Mouse (Mus musculus): Measurements from ENCODE around the gene C1qtnf5. TPM values are rescaled to one million over a fixed set of nuclear protein-coding genes. Genes with fewer than 3 reads are reported as not detected.

The C1qtnf5 gene
- polyA plus RNA-seq, 1 experiment, result 30.5 TPM

DNA sequence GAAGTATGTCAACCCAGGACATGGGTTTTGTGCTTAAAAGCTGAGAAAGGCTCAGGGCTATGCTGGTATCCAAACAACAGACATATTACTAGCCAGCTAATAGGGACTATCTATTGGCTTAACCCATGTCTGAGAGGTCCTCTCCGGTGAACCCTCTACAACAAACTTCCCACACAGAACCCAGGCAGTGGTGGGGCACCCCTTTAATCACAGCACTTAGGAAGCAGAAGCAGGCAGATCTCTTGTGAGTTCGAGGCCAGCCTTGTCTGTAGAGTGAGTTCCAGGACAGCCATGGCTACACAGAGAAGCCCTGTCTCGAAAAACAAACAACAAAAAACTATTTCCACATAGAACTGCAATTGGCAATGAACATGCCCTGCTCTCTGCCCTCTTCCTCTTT is 19.7 kb downstream of the C1qtnf5 start:
- no peak for TF ChIP-seq CTCF (IDR thresholded peaks at IDR 0.05; ENCODE audit: extremely low read depth, insufficient read depth, low read length)
- no peak for TF ChIP-seq POLR2A (IDR thresholded peaks at IDR 0.05; ENCODE audit: extremely low read depth, insufficient read depth, low read length)

DNA sequence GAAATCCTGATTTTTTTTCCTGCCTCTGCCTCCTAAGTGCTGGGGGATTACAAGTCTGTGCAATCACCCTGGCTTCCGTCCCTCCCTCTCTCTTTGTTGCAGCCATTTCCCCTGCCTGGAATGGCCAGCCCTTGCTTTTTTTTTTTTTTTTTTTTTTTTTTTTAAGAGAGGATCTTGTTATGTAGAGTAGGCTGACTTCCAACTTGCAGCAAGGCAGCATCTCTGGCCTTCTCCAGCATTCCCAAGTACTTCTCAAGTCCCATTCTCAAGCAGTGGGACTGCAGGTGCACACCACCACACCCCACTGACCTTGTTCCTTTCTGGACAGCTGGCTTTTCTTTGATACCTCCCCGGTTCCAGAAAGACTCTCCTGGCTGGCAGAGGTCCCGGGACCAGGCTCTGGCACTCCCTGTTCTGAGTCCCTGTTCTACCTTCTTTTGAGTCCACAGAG is 20.3 kb downstream of the C1qtnf5 start:
- TF ChIP-seq CTCF (IDR thresholded peaks at IDR 0.05; ENCODE audit: extremely low read depth, insufficient read depth, low read length) (no peak), POLR2A (IDR thresholded peaks at IDR 0.05; ENCODE audit: extremely low read depth, insufficient read depth, low read length) (no peak)
- Histone ChIP-seq H3K27ac (ENCODE audit: insufficient read depth, low read length) (no peak overlapping the region), H3K4me3 (ENCODE audit: insufficient read depth, low read length) (no peak overlapping the region), H3K4me1 (ENCODE audit: control insufficient read depth, insufficient read depth, low read length) (peaks cover 3% of the 10 kb centered on the region; the same call in 1 of the 2 replicates)

More for the DNA sequence above, 19.7 kb downstream of the C1qtnf5 start:
- Histone ChIP-seq H3K4me1 (ENCODE audit: control insufficient read depth, insufficient read depth, low read length) (peaks cover 3% of the 10 kb centered on the region; the same call in 1 of the 2 replicates), H3K4me3 (ENCODE audit: insufficient read depth, low read length) (no peak overlapping the region), H3K27ac (ENCODE audit: insufficient read depth, low read length) (no peak overlapping the region)

DNA sequence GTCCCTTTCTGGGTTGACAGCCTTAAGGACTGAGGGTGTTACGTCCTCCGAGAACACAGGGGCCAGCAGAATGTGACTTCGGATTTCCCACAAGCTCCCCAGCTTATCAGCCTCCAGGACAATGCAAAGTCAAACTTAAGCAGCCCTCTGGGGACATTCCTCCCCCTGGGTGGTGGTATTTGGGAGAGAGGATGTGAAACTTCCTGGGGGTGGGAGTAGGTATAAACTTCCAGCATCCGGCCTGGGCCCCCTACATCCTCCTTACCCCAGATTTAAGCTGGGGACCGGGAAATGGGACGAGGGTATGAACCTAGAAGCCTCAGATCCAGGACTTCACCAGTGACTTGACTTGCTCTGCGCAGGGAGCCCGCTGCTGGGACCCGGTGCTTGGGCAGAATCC is 22.6 kb downstream of the C1qtnf5 start:
- TF ChIP-seq POLR2A (IDR thresholded peaks at IDR 0.05; ENCODE audit: extremely low read depth, insufficient read depth, low read length) (no peak), CTCF (IDR thresholded peaks at IDR 0.05; ENCODE audit: extremely low read depth, insufficient read depth, low read length) (no peak)
- H3K4me1 ChIP-seq (ENCODE audit: control insufficient read depth, insufficient read depth, low read length), result peaks cover 3% of the 10 kb centered on the region; the same call in 1 of the 2 replicates
- peak overlapping the region; percentile 17; the same call in 1 of the 2 replicates for H3K4me3 ChIP-seq (ENCODE audit: insufficient read depth, low read length)
- peak overlapping the region; percentile 63 for H3K27ac ChIP-seq (ENCODE audit: insufficient read depth, low read length)

DNA sequence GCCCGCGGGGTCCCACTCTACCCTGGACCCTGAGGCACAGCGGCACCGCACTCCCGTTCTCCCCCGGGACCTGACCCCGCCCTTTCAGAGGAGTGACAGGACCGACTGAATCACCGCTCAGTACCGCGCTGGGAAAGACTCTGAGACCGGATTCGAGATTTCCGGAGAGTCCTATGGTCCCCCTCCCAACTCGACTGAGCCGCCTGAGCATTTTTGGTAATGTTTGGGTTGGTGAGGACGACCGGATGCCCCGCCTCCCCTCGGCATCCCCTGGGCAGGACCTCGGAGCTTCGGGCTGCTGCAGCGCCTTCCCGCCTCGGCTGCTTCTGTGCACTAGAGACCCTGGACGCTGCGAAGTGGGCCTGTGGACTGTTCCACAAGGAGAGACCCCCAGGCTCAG is 23.0 kb downstream of the C1qtnf5 start:
- H3K4me3 ChIP-seq (ENCODE audit: insufficient read depth, low read length), result peak overlapping the region; percentile 17; the same call in 1 of the 2 replicates
- peaks cover 3% of the 10 kb centered on the region; the same call in 1 of the 2 replicates for H3K4me1 ChIP-seq (ENCODE audit: control insufficient read depth, insufficient read depth, low read length)
- no peak for TF ChIP-seq POLR2A (IDR thresholded peaks at IDR 0.05; ENCODE audit: extremely low read depth, insufficient read depth, low read length)
- no peak for TF ChIP-seq CTCF (IDR thresholded peaks at IDR 0.05; ENCODE audit: extremely low read depth, insufficient read depth, low read length)
- peak overlapping the region; percentile 82 for H3K27ac ChIP-seq (ENCODE audit: insufficient read depth, low read length)

DNA sequence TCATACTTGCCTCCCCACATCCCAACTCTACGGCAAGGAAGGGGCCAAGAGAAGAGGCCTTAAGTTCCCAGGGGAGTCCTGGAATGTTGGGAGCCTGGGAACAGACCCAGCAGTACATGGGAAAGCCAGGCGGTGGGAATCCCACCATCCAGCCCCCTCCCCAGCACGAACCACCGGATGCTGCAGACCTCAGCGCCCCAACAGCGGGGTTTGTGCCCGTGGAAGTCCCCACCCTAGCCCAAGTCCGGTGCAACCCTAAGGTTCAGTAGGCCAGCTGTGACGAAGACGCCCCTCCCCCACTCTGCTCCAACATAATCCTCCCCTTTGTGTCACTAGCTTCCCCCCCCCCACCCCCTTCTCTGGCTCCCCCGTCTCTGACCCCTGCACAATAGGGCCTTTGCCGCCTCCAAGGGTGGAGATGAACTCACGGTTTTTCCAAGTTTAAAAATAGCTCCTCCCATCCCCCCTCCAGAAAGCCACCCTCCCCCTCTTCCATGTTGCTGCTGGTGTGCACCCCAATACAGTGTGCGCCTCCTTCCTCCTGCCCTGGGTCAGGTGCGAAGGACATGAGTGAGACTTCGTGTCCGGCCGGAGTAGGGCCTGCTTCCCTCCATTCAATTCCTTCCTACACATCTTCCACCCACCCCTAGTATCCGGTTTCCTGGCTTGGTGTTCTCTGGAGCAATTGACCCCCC is 23.7 kb downstream of the C1qtnf5 start:
- peaks cover 3% of the 10 kb centered on the region; the same call in 1 of the 2 replicates for H3K4me1 ChIP-seq (ENCODE audit: control insufficient read depth, insufficient read depth, low read length)
- peak overlapping the region; percentile 17; the same call in 1 of the 2 replicates for H3K4me3 ChIP-seq (ENCODE audit: insufficient read depth, low read length)
- TF ChIP-seq CTCF (IDR thresholded peaks at IDR 0.05; ENCODE audit: extremely low read depth, insufficient read depth, low read length) (no peak), POLR2A (IDR thresholded peaks at IDR 0.05; ENCODE audit: extremely low read depth, insufficient read depth, low read length) (no peak)
- peak overlapping the region; percentile 82 for H3K27ac ChIP-seq (ENCODE audit: insufficient read depth, low read length)

DNA sequence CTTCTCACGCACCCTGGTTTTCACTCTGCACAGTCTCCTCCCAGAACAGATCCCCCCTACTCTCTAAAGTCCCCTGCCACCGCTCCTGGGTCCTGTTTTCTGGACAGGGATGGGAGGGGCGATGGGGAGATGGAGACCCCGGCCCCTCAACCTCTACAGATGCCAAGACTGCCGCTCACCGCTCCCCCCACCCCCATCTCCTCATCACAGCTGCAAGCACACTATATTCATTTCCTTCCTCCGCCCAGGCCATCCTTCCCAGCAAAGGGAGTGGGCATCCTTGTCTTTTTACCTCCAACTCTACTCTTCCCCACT is 24.2 kb downstream of the C1qtnf5 start:
- TF ChIP-seq CTCF (IDR thresholded peaks at IDR 0.05; ENCODE audit: extremely low read depth, insufficient read depth, low read length) (no peak), POLR2A (IDR thresholded peaks at IDR 0.05; ENCODE audit: extremely low read depth, insufficient read depth, low read length) (no peak)
- Histone ChIP-seq H3K27ac (ENCODE audit: insufficient read depth, low read length) (peak overlapping the region; percentile 57), H3K4me1 (ENCODE audit: control insufficient read depth, insufficient read depth, low read length) (peaks cover 2% of the 10 kb centered on the region; the same call in 1 of the 2 replicates), H3K4me3 (ENCODE audit: insufficient read depth, low read length) (no peak overlapping the region)

DNA sequence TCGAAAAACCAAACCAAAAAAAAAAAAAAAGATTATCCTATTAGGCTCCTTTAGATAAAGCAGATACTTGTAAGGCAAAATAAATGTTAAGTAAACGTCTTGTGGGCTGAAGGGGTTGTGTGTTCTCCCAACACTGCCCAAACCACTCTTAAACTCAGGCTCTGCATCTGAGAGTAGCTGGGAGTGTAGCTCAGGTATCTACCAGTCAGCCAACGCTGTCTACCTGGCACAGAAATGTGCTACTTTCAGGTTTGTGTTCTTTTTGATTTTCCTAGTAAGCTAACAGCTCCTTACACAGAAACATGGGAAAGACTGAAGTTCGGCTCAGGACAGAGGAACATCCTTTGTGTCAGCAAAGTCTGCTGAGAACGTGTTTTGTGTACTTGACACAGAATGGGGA is 25.2 kb downstream of the C1qtnf5 start:
- Histone ChIP-seq H3K27ac (ENCODE audit: insufficient read depth, low read length) (no peak overlapping the region), H3K4me1 (ENCODE audit: control insufficient read depth, insufficient read depth, low read length) (no peaks in the 10 kb centered on the region), H3K4me3 (ENCODE audit: insufficient read depth, low read length) (no peak overlapping the region)
- TF ChIP-seq CTCF (IDR thresholded peaks at IDR 0.05; ENCODE audit: extremely low read depth, insufficient read depth, low read length) (no peak), POLR2A (IDR thresholded peaks at IDR 0.05; ENCODE audit: extremely low read depth, insufficient read depth, low read length) (no peak)

DNA sequence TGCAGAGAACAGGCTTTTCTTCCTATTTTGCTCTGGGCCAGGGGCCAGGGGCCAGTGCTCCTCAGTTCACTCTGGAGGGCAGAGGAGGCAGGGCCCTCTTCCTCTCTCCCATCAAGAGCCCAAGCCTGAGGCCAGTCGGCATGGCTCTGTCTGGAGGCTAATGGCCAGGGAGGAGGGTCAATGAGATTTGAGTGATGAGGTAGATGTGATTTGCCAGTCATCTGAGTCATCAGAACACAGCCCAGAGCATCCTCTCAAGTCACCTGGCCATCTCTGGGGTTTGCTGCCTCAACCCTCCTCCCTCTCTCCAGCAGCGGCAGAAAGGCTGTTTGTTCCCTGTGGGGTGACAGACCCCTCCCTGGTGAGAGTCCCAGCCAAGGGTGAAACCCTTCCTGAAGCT is 26.2 kb downstream of the C1qtnf5 start:
- Histone ChIP-seq H3K4me3 (ENCODE audit: insufficient read depth, low read length) (no peak overlapping the region), H3K27ac (ENCODE audit: insufficient read depth, low read length) (peak overlapping the region; percentile 64; the same call in 1 of the 2 replicates), H3K4me1 (ENCODE audit: control insufficient read depth, insufficient read depth, low read length) (no peaks in the 10 kb centered on the region)
- TF ChIP-seq POLR2A (IDR thresholded peaks at IDR 0.05; ENCODE audit: extremely low read depth, insufficient read depth, low read length) (no peak), CTCF (IDR thresholded peaks at IDR 0.05; ENCODE audit: extremely low read depth, insufficient read depth, low read length) (no peak)

DNA sequence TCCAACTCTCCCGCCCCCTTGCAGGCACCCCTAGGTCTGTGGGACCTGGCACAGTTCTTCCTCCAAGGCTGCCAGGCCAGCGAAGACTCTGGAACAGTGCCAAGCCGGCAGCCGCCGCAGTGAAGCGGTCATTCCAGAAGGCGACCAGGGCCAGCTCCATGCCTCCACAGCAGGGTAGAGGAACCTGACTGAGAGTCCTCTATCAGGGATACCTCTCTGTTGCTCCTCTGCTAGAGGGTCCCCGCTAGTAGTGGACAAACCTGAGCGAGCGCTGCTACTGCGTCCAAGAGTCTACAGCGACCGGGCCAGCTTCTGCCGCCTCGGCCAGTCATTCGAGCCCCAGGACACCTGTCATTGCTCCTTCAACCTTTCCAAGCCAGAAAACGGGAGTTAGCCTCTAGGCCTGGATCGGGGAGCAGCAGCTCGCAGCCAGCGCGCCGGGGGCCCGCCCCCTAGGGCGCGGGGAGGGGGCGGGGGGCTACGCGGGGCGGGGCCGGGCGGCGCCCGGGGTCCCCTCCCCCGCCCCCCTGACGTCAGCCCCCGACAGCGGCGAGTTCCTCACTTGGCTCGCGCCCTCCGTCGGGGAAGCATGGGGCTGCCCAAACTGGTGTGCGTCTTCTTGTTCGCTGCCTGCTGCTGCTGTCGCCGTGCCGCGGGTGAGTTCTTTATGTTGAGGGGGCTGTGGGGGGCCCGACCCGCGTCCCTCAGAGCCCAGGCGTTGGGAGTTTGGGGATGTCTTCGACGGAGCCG is 27.2 kb downstream of the C1qtnf5 start, which contains the start of gene Mcam:
Mcam (plus strand) TSS at position 369 of the 750 bp plus-strand sequence.
- H3K4me1 ChIP-seq (ENCODE audit: control insufficient read depth, insufficient read depth, low read length), result no peaks in the 10 kb centered on the region
- H3K27ac ChIP-seq (ENCODE audit: insufficient read depth, low read length), result peak within 1 kb of the TSS; percentile 78
- TF ChIP-seq POLR2A (IDR thresholded peaks at IDR 0.05; ENCODE audit: extremely low read depth, insufficient read depth, low read length), result 0 out of 2 replicates have a peak, but pooled peaks have one; percentile 10
- TF ChIP-seq CTCF (IDR thresholded peaks at IDR 0.05; ENCODE audit: extremely low read depth, insufficient read depth, low read length), result no peak

More for the DNA sequence above, 27.2 kb downstream of the C1qtnf5 start, which contains the start of gene Mcam:
- peak within 1 kb of the TSS; percentile 45 for H3K4me3 ChIP-seq (ENCODE audit: insufficient read depth, low read length)

Data from cortical plate, adult 2 months (tissue).